Mouse (Mus musculus): Measurements from ENCODE around the gene Cdyl.
A peak's percentile ranks its signal among the peaks of the same experiment; 100 is the strongest.

DNA sequence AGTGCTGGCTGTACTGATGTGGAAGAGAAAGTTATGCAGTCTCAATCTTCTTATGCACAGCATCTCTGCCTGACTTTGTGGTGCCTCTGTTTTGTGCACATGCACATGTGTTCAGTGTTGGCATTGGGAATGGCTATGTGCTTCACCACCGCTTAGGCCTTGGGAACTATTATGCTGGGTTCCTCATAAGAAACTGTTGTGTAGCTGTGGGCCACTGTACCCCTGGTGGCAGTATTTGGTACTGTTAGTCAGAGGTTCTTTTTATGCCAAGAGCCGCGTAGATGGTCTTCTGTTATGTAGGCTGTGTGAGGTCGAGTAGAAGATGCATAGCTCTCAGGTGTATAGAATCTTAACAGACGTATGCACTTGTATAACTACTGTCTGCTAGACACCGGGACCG, 147.4 kb downstream of the Cdyl start:
- TF ChIP-seq CTCF (IDR thresholded peaks at IDR 0.05; ENCODE audit: low read depth, low read length) (peak; percentile 32), GATA2 (IDR thresholded peaks at IDR 0.05; ENCODE audit: borderline replicate concordance, low read depth, low read length) (no peak), TAL1 (conservative IDR thresholded peaks at IDR 0.05; ENCODE audit: low read depth, low read length) (no peak)
